11 mouse cellular contexts compared by ENCODE assay signal in genomic region chr2:167853411-167853821, GRCm38 (mm10).
DNase-seq lines count a peak whose midpoint lies in the region; ATAC-seq and TF ChIP-seq lines count a peak whose summit lies in the region.
"Had no signal": no experiment of that assay in that cellular context is flagged by ENCODE, and none has a peak within 500 bp of the region (broad histone marks: within the 10 kb centered on the region; RNA-seq: fewer than 3 reads in every experiment).

No protein-coding gene starts in this region.

- H3K27ac ChIP-seq in lung, postnatal 0 days (ENCODE audit: low read length): peak overlapping the region; percentile 73
- no peak overlapping the region for H3K27ac ChIP-seq in hindbrain, embryonic 13.5 days
- H3K27ac ChIP-seq: intestine, embryonic 15.5 days; limb, embryonic 15.5 days had no signal

- TF ChIP-seq EP300 in lung, postnatal 0 days (IDR thresholded peaks at IDR 0.05): no peak

- intact Hi-C loops in heart, postnatal 25 days (cut with DNase I): no loop called here

- no peaks in the 10 kb centered on the region for H3K27me3 ChIP-seq in lung, postnatal 0 days (replicated peaks; ENCODE audit: insufficient read depth, low read length)
- no peaks in the 10 kb centered on the region for H3K27me3 ChIP-seq in hindbrain, embryonic 13.5 days
- H3K27me3 ChIP-seq: intestine, embryonic 15.5 days; limb, embryonic 15.5 days had no signal

- no peaks in the 10 kb centered on the region for H3K9me3 ChIP-seq in lung, postnatal 0 days (ENCODE audit: low read length)
- no peaks in the 10 kb centered on the region for H3K9me3 ChIP-seq in hindbrain, embryonic 13.5 days
- H3K9me3 ChIP-seq: intestine, embryonic 15.5 days; limb, embryonic 15.5 days had no signal

- TF ChIP-seq CTCF in lung, postnatal 0 days (IDR thresholded peaks at IDR 0.05): no peak

- ATAC-seq in lung, postnatal 0 days: no peak; the same call in 1 of the 2 replicates
- ATAC-seq in CD4-positive, CD25-positive, alpha-beta regulatory T cell, adult 4 months: no peak
- ATAC-seq in hindbrain, embryonic 13.5 days (ENCODE audit: low FRiP score): no peak
- ATAC-seq: intestine, embryonic 15.5 days had no signal

- H3K4me2 ChIP-seq in lung, postnatal 0 days (replicated peaks; ENCODE audit: low read depth, low read length): no peak overlapping the region
- H3K4me2 ChIP-seq in hindbrain, embryonic 13.5 days: no peak overlapping the region
- H3K4me2 ChIP-seq: intestine, embryonic 15.5 days; limb, embryonic 15.5 days had no signal

- WGBS in lung, postnatal 0 days: 65% methylated on average over 8 of the region's 8 CpGs
- WGBS in hindbrain, embryonic 13.5 days: 79% methylated on average over 8 of the region's 8 CpGs

- H3K9ac ChIP-seq in lung, postnatal 0 days (replicated peaks; ENCODE audit: low read depth): no peak overlapping the region
- no peak overlapping the region for H3K9ac ChIP-seq in hindbrain, embryonic 13.5 days
- H3K9ac ChIP-seq: intestine, embryonic 15.5 days; limb, embryonic 15.5 days had no signal

- H3K4me3 ChIP-seq in lung, postnatal 0 days (ENCODE audit: low read depth, low read length): no peak overlapping the region
- no peak overlapping the region for H3K4me3 ChIP-seq in hindbrain, embryonic 13.5 days
- H3K4me3 ChIP-seq: intestine, embryonic 15.5 days; limb, embryonic 15.5 days had no signal

- H3K36me3 ChIP-seq in lung, postnatal 0 days (ENCODE audit: insufficient read depth, low read length): no peaks in the 10 kb centered on the region
- H3K36me3 ChIP-seq in hindbrain, embryonic 13.5 days: no peaks in the 10 kb centered on the region
- H3K36me3 ChIP-seq: intestine, embryonic 15.5 days; limb, embryonic 15.5 days had no signal

- peak; percentile 79 to 81 for DNase-seq in heart, adult 18-20 months
- no peak for DNase-seq in heart, postnatal 25 days (ENCODE audit: low spot score)
- peak; percentile 28 for DNase-seq in lung, postnatal 0 days (ENCODE audit: low spot score)
- DNase-seq in lung, postnatal 36 days: no peak
- DNase-seq in heart, adult 8-10 months (ENCODE audit: low spot score): peak; percentile 57
- no peak for DNase-seq in spleen, adult 12 weeks (ENCODE audit: low spot score)
- DNase-seq: thymus, adult 2 months had no signal

- peaks cover 17% of the 10 kb centered on the region; the same call in 1 of the 2 replicates for H3K4me1 ChIP-seq in lung, postnatal 0 days (ENCODE audit: insufficient read depth, low read depth, low read length)
- H3K4me1 ChIP-seq in hindbrain, embryonic 13.5 days (replicated peaks): 0 out of 2 replicates have a peak, but pooled peaks cover 5% of the 10 kb centered on the region

Comparison
In these comparisons a context has a peak if more than half of its experiments do, and no peak if none do; other contexts are left out.
1. DNase-seq: peak in heart, adult 18-20 months (2 of 2), lung, postnatal 0 days (single experiment) and heart, adult 8-10 months (single experiment); none in heart, postnatal 25 days (single experiment), lung, postnatal 36 days (single experiment) and spleen, adult 12 weeks (single experiment).